Mouse (Mus musculus) thymus, adult 2 months (tissue): ENCODE measurements around the gene Trpm4. TPM values are rescaled to one million over a fixed set of nuclear protein-coding genes. Genes with fewer than 3 reads are reported as not detected.
"Not testable (repeated sequence)": the region's sequence is repeated elsewhere in the genome, so short reads cannot be mapped to it uniquely, and the experiment has no call there.

Experiments used
- DNase-seq: peaks from one replicate; pipeline ENCODE4 v3.0.0; 2021
- H3K27ac ChIP-seq: fragments of 200-500 bp; 2 replicates; pipeline ENCODE4 v1.5.1; 2012; ENCODE audit warnings: low read length, control low read depth; ENCODE audit not compliant: control insufficient read depth, insufficient read depth
- H3K27me3 ChIP-seq: fragments of 200-500 bp; 2 replicates; pipeline ENCODE4 v1.6.1; 2012; ENCODE audit warnings: mild to moderate bottlenecking, low read length, moderate library complexity, mixed read lengths; ENCODE audit not compliant: control insufficient read depth, insufficient read depth
- H3K36me3 ChIP-seq: fragments of 200-500 bp; 2 replicates; pipeline ENCODE4 v1.6.1; 2012; ENCODE audit warnings: mild to moderate bottlenecking, low read length, moderate library complexity; ENCODE audit not compliant: control insufficient read depth, insufficient read depth
- H3K4me1 ChIP-seq: fragments of 200-500 bp; replicated peaks from 2 replicates; pipeline ENCODE4 v1.6.1; 2012; ENCODE audit warnings: low read length; ENCODE audit not compliant: control insufficient read depth, insufficient read depth
- H3K4me3 ChIP-seq: fragments of 200-500 bp; 2 replicates; pipeline ENCODE4 v1.5.1; 2012; ENCODE audit warnings: mild to moderate bottlenecking, low read length, control low read depth, moderate library complexity; ENCODE audit not compliant: control insufficient read depth, insufficient read depth
- CTCF ChIP-seq: fragments of 200-500 bp; IDR thresholded peaks from 2 replicates; pipeline ENCODE4 v1.5.1; 2012; ENCODE audit warnings: mild to moderate bottlenecking, control low read depth, low read length, moderate library complexity, borderline replicate concordance; ENCODE audit not compliant: control insufficient read depth, poor library complexity, insufficient read depth; ENCODE audit errors: extremely low read depth
- POLR2A ChIP-seq: fragments of 200-500 bp; IDR thresholded peaks from 2 replicates; pipeline ENCODE4 v1.6.1; 2012; ENCODE audit warnings: mild to moderate bottlenecking, low read length, control low read depth, moderate library complexity; ENCODE audit not compliant: control insufficient read depth, poor library complexity, insufficient read depth; ENCODE audit errors: extremely low read depth
- WGBS: fragments of 180-500 bp; shearing (Covaris S2); methylation state at CpG from one replicate; pipeline ENCODE4 v1.1.7; 2018; 5-methylcytosine and 5-hydroxymethylcytosine counted together
- polyA plus RNA-seq: library from polyadenylated mRNA; depleted of rRNA; stranded (reverse); fragments of >200 nt; gene quantifications from 2 replicates; pipeline ENCODE4 v1.2.3, GENCODE M21; 2012

The Trpm4 gene
- polyA plus RNA-seq, 1 experiment, result 12.1 TPM

DNA sequence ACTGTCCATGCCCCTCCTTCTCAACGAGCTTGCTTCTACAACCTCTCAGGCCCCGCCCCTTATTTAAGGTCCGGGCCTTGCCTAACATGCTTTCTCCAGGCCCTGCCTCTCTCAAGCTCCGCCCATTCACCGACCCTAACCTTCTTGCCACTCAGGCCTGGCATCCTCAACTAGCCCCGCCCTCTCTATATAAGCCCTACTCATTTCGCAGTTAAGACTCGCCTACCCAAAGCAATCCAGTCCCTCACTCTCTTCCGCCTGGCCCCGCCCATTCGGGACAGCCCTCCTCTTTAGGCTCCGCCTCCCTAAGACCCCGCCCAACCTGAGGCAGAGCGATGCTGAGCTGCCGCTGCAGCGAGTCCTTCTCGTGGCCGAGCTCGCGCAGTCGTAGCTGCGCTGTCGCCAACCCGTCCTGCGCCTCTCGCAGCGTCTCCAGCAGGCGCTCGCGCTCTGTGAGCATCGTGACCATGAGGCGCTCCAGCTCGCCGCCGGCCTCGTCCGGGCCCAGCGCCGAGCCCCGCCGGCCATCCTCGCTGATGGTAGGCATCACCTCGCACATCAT lies 27.7 kb upstream of the Trpm4 start:
- H3K36me3 ChIP-seq, result no peaks in the 10 kb centered on the region
- TF ChIP-seq CTCF (no peak), POLR2A (0 out of 2 replicates have a peak, but pooled peaks have one; percentile 17)
- peak overlapping the region; percentile 28 for H3K4me3 ChIP-seq
- DNase-seq, result peak; percentile 70
- 1% methylated on average over 43 of the region's 43 CpGs for WGBS
- H3K4me1 ChIP-seq, result peaks cover 10% of the 10 kb centered on the region
- peaks cover 20% of the 10 kb centered on the region for H3K27me3 ChIP-seq
- no peak overlapping the region for H3K27ac ChIP-seq

DNA sequence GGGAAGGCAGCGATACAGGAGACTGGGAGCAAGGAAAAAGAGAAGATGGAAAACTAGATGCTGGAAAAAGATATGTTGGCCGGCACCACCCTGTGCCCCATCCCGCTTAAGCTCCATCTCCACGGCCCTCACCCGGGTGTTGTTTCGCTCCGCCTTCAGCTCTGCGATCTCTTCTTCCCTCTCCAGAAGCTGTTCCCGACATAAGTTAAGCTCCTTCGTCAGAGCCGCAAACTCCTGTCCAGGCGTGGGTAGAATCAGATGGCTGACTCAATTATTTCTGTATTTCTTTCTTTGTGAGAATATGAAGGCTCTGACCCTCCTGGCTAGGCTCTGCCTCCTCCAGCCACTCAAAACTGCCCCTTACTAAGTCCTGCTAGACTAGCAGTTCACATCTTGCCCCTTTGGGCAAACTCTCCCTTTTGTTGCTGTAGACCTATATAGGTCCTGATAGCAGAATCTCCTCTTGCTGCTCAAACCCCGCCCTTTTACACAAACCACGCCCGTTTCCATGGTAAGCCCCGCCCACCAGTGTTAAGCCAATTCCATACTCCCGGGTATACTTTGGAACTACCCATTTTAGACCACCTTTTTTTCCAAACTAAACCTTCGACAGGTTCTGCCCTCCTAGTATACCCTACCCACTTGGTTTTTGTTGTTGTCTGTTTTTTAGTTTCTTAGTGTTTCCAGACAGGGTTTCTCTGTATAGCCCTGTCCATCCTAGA lies 27.0 kb upstream of the Trpm4 start:
- H3K27me3 ChIP-seq, result peaks cover 15% of the 10 kb centered on the region
- no peak overlapping the region for H3K4me3 ChIP-seq
- TF ChIP-seq CTCF (no peak), POLR2A (no peak)
- H3K27ac ChIP-seq, result no peak overlapping the region
- DNase-seq, result no peak
- H3K36me3 ChIP-seq, result no peaks in the 10 kb centered on the region
- WGBS, result 60% methylated on average over 18 of the region's 18 CpGs
- peaks cover 8% of the 10 kb centered on the region for H3K4me1 ChIP-seq

DNA sequence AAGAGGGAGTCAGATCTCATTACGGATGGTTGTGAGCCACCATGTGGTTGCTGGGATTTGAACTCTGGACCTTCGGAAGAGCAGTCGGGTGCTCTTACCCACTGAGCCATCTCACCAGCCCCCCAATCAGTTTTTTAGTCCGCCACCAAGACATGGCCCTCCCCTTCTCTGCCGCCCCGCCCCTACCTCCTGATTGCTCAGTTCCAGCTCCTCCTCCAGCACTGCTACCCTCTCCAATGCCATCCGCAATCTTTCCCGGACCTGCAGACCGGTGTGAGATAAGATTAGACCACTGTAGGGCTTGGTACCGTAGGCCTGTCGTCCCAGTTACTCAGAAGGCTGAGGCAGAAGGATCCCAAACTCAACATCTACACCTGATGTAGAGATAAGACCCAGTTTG lies 25.5 kb upstream of the Trpm4 start:
- peaks cover 14% of the 10 kb centered on the region; the same call in 1 of the 2 replicates for H3K27me3 ChIP-seq
- H3K36me3 ChIP-seq, result not testable (repeated sequence)
- 73% methylated on average over 11 of the region's 11 CpGs for WGBS

DNA sequence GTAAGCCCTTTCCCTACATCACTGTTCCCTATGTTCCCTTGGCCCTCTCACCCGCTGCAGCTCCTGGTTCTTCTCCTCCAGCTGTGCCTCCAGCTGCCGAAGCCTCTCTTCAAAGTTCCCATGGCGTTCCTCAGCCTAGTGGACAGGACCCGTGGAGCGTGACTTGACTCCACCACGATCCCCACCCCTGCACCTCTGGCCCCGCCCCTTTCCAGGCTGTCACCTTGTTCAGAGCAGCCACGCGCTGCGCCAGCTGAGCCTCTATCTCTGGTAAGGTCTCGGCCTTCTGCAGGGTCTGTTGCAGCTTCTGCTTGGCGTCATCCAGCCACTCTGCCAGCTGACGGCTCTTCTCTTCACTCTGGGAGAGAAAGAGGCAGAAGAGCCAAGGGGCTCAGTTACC lies 22.5 kb upstream of the Trpm4 start:
- DNase-seq, result no peak
- TF ChIP-seq CTCF (no peak), POLR2A (no peak)
- Histone ChIP-seq H3K36me3 (no peaks in the 10 kb centered on the region), H3K4me1 (0 out of 2 replicates have a peak, but pooled peaks cover under 1% of the 10 kb centered on the region), H3K27me3 (peaks cover 3% of the 10 kb centered on the region; the same call in 1 of the 2 replicates), H3K27ac (no peak overlapping the region), H3K4me3 (no peak overlapping the region)
- WGBS, result 65% methylated on average over 13 of the region's 13 CpGs

More for the DNA sequence above, 25.5 kb upstream of the Trpm4 start:
- not testable (repeated sequence) for H3K4me3 ChIP-seq, H3K4me1 ChIP-seq, DNase-seq, H3K27ac ChIP-seq

DNA sequence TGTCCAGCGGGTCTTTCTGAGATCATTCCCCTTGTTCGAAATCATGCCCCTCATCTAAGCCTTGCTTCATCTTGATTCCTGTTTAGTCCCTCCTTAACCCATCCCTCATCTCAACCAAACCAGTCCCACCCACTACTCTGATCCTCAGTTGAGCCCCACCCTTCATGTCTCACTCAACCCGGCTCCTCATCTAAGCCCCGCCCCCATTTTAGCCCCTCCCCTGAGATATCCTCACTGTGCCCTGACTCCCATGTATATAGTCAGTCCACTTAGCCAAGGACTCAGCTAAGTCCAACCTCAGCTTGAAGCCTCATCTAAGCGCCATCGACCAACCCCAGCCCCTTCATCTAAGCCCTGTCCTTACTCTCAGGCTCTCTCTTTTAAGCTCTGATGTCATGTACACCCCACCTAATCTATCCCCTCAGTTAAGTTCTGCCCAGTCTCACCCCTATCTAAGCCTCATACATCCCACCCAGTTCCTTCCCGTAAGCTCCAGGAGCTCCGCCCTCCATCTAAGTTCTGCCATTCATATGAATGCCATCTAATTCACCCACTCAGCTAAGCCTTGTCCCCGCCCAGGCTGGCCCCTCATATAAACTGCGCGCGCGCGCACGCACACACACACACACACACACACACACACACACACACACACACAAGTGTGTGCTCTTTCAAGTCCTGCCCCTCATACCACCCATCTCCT lies 21.9 kb upstream of the Trpm4 start:
- 78% methylated on average over 15 of the region's 15 CpGs for WGBS

DNA sequence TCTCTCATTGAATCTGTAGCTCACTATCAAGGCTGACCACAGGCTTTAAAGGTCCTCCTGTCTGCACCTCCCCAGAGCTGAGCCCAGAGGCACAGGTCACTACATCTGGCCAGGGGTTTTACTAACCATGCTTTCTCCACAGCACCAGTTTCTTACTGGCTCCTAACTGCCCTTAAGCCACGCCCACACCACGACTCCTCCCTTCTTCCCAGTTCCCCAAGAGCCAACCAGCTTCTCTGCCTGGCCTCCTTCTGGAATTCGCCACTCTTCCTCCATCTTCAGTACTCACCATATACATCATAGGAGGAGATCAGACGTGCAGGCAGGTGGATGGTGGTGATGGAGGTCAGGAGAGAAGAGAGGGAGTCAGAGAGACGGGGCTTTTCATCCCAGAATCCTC lies 19.5 kb upstream of the Trpm4 start:
- H3K4me3 ChIP-seq, result no peak overlapping the region
- H3K36me3 ChIP-seq, result no peaks in the 10 kb centered on the region
- TF ChIP-seq CTCF, result no peak
- TF ChIP-seq POLR2A, result no peak
- no peaks in the 10 kb centered on the region for H3K27me3 ChIP-seq
- H3K4me1 ChIP-seq, result no peaks in the 10 kb centered on the region
- H3K27ac ChIP-seq, result no peak overlapping the region
- WGBS, result 62% methylated on average over 5 of the region's 5 CpGs
- DNase-seq, result no peak

More for the DNA sequence above, 21.9 kb upstream of the Trpm4 start:
- Histone ChIP-seq H3K36me3 (no peaks in the 10 kb centered on the region), H3K4me3 (no peak overlapping the region), H3K27ac (no peak overlapping the region), H3K4me1 (no peaks in the 10 kb centered on the region), H3K27me3 (peaks cover 2% of the 10 kb centered on the region; the same call in 1 of the 2 replicates)
- TF ChIP-seq CTCF (no peak), POLR2A (no peak)
- DNase-seq, result no peak
